Mouse (Mus musculus) Patski (cell line): ENCODE measurements around the gene Got1. TPM values are rescaled to one million over a fixed set of nuclear protein-coding genes. Genes with fewer than 3 reads are reported as not detected.
A peak's percentile ranks its signal among the peaks of the same experiment; 100 is the strongest.
"Not testable (repeated sequence)": the region's sequence is repeated elsewhere in the genome, so short reads cannot be mapped to it uniquely, and the experiment has no call there.

Experiments
- ATAC-seq: fragments of 100-300 bp; one replicate; pipeline ENCODE4 v1.8.0; 2021
- CTCF ChIA-PET: fragments of 350-600 bp; sonication (Branson Sonifier 250); formaldehyde crosslinking; loops from one replicate; lab custom pipeline; 2022; ENCODE audit warnings: inconsistent platforms; lab: Charles Lee
- POLR2A ChIA-PET: fragments of 350-600 bp; sonication (Branson Sonifier 250); formaldehyde crosslinking; loops from one replicate; lab custom pipeline; 2022; ENCODE audit warnings: antibody characterized with exemption, inconsistent platforms; lab: Charles Lee
- DNase-seq: peaks from one replicate; pipeline ENCODE4 v3.0.0-alpha.2; 2011; ENCODE audit warnings: low read depth, low spot score
- H3K27me3 ChIP-seq: fragments of 371-371 bp; one replicate; pipeline ENCODE4 v1.5.1; 2021
- CTCF ChIP-seq: fragments of 100-300 bp; IDR thresholded peaks from one replicate; pipeline ENCODE4 v1.5.1; 2021
- in situ Hi-C: fragments of 300-500 bp; cut with MboI; formaldehyde crosslinking; loops from 3 replicates; pipeline ENCODE4 v1.11.1; 2018; ENCODE audit warnings: low pct_unique_long_range_greater_than_20kb, mixed read lengths
- polyA plus RNA-seq: library from polyadenylated mRNA; unstranded; gene quantifications from one replicate; pipeline ENCODE4 v1.2.3, GENCODE M21; 2021

The Got1 gene
- polyA plus RNA-seq, 1 experiment from 2014 or later: 311 TPM

DNA sequence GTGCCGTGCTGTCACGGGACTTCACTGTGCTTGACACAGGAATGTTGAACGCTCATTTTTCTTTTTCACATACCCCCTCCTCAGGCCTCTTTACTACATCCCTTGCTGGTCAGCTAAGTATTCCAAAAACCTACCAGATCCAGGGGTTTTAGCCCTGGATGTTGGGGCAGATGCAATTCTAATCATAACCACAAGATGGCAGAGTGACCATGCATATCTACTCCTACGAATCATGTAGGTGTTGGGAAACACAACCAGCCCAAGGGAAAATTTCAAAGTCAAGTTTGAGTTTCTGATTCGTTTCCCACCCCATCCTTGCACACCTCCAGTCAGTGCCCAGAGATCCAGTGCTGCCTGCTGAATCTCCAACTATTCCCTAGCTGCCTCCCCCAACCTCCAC is 28.6 kb downstream of the Got1 start:
- POLR2A ChIA-PET: interaction anchor here (0.6 to 2.5 kb wide), 3 partner anchors 15 to 129 kb away, joined by 4 to 5 read pairs (median 5); no protein-coding TSS in a partner anchor
- DNase-seq (no peak), ATAC-seq (peak; percentile 27)
- CTCF ChIA-PET: interaction anchor here (0.8 to 2.2 kb wide), 11 partner anchors 9 to 139 kb away, joined by 3 to 18 read pairs (median 5); partner anchors contain the start of gene Got1
- H3K27me3 ChIP-seq: no peaks in the 10 kb centered on the region
- in situ Hi-C loops: loop anchor here (5.0 to 10.0 kb wide), 3 partner anchors 36 to 126 kb away; no protein-coding TSS in a partner anchor
- peak; percentile 91 for TF ChIP-seq CTCF

DNA sequence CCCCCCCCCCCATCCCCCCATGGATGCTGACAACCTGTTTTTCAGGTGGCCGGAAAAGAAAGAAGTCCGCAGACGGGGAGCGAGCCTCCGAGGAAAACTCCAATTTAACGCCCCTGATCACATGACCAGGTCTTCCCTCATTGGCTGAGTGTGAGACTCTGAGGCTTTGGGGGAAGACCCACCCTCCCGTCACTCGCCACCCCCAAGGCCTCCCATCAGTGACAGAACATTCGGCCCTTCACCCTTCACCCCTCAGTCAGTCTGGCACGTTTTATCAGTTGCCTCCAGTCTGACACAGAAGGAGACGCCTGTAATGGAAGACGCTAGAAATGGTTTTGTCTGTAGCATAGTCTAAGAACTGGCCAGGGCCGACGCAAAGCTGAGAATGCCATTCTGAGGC is 29.5 kb downstream of the Got1 start:
- in situ Hi-C loops: loop anchor here (5.0 to 10.0 kb wide), 3 partner anchors 37 to 127 kb away; no protein-coding TSS in a partner anchor
- ATAC-seq: no peak
- ChIA-PET POLR2A (interaction anchor here (0.8 to 2.5 kb wide), 2 partner anchors 16 to 130 kb away, joined by 5 read pairs; no protein-coding TSS in a partner anchor), CTCF (interaction anchor here (0.8 to 2.2 kb wide), 9 partner anchors 14 to 140 kb away, joined by 3 to 18 read pairs (median 5); partner anchors contain the start of gene Got1)
- DNase-seq: no peak
- no peaks in the 10 kb centered on the region for H3K27me3 ChIP-seq
- no peak for TF ChIP-seq CTCF

GRCm38 (mm10) chr19:43493878-43494277 is 30.5 kb downstream of the Got1 start:
- CTCF ChIA-PET: no interaction called here

DNA sequence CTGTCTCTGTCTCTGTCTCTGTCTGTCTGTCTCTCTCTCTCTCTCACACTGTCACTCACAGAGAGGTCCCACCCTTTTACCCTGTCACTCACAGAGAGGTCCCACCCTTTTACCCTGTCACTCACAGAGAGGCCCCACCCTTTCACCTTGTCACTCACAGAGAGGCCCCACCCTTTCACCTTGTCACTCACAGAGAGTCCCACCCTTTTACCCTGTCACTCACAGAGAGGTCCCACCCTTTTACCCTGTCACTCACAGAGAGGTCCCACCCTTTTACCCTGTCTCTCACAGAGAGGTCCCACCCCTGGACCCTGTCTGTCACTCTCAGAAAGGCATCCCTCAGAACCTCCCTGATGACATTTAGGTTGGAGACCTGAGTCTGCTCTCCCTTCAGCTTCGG is 31.1 kb downstream of the Got1 start:
- ATAC-seq, POLR2A ChIA-PET, H3K27me3 ChIP-seq, DNase-seq: not testable (repeated sequence)
- CTCF ChIA-PET: interaction anchor here (1.4 kb wide), 1 partner anchor 163 kb away, joined by 3 read pairs; no protein-coding TSS in a partner anchor
- in situ Hi-C loops: loop anchor here (10.0 kb wide), 1 partner anchor 81 kb away; no protein-coding TSS in a partner anchor

More at GRCm38 (mm10) chr19:43493878-43494277, 30.5 kb downstream of the Got1 start:
- POLR2A ChIA-PET: no interaction called here
- no peaks in the 10 kb centered on the region for H3K27me3 ChIP-seq
- in situ Hi-C loops: loop anchor here (10.0 kb wide), 1 partner anchor 81 kb away; no protein-coding TSS in a partner anchor
- DNase-seq: no peak
- ATAC-seq: no peak
- TF ChIP-seq CTCF: no peak

- peak; percentile 66 for TF ChIP-seq CTCF
- no peak for DNase-seq
- in situ Hi-C loops: no loop called here
- ChIA-PET CTCF (interaction anchor here (1.4 kb wide), 1 partner anchor 8 kb away, joined by 5 read pairs; no protein-coding TSS in a partner anchor), POLR2A (no interaction called here)
- no peak for ATAC-seq
- no peaks in the 10 kb centered on the region for H3K27me3 ChIP-seq
Observed at GRCm38 (mm10) chr19:43487429-43487828, 37.0 kb downstream of the Got1 start.

- CTCF ChIA-PET: interaction anchor here (1.4 kb wide), 1 partner anchor 8 kb away, joined by 3 read pairs; no protein-coding TSS in a partner anchor
- H3K27me3 ChIP-seq: no peaks in the 10 kb centered on the region
- ATAC-seq (no peak), DNase-seq (no peak)
- in situ Hi-C loops: no loop called here
- POLR2A ChIA-PET: no interaction called here
- TF ChIP-seq CTCF: no peak
Observed at GRCm38 (mm10) chr19:43480512-43480911, 43.9 kb downstream of the Got1 start.

GRCm38 (mm10) chr19:43479431-43479830 is 45.0 kb downstream of the Got1 start:
- no peak for TF ChIP-seq CTCF
- ChIA-PET CTCF (interaction anchor here (0.8 to 2.2 kb wide), 8 partner anchors 12 to 689 kb away, joined by 3 to 12 read pairs (median 4); partner anchors contain the start of gene Cnnm1), POLR2A (no interaction called here)
- in situ Hi-C loops: loop anchor here (5.0 kb wide), 1 partner anchor 687 kb away; no protein-coding TSS in a partner anchor
- ATAC-seq: no peak
- no peak for DNase-seq
- no peaks in the 10 kb centered on the region for H3K27me3 ChIP-seq

DNA sequence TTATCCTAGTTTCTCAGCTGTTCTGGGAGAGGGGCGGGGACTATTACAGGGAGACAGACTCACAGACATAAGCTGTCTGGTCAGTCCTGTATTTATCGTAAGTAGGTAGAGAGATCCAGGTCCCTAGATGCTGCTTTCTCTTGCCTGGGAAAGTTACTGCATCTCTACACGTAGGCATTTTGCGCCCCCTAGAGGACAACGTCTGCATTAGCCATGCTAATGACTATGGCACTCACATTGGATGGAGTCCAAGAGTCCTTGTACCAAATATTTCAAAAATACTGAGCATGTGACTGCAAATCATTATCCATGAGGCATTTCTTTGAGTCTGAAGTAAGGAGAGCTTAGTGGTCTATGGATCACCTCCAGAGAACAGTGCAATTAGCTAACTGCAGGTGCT is 45.5 kb downstream of the Got1 start:
- POLR2A ChIA-PET: no interaction called here
- in situ Hi-C loops: loop anchor here (5.0 kb wide), 1 partner anchor 687 kb away; no protein-coding TSS in a partner anchor
- peak; percentile 92 for TF ChIP-seq CTCF
- CTCF ChIA-PET: interaction anchor here (0.8 to 2.2 kb wide), 9 partner anchors 12 to 689 kb away, joined by 3 to 12 read pairs (median 4); partner anchors contain the start of gene Cnnm1
- H3K27me3 ChIP-seq: no peaks in the 10 kb centered on the region
- no peak for DNase-seq
- ATAC-seq: peak; percentile 28

GRCm38 (mm10) chr19:43477436-43477835 is 47.0 kb downstream of the Got1 start:
- H3K27me3 ChIP-seq: no peaks in the 10 kb centered on the region
- ChIA-PET CTCF (interaction anchor here (1.9 to 2.2 kb wide), 2 partner anchors 80 to 683 kb away, joined by 5 to 12 read pairs; no protein-coding TSS in a partner anchor), POLR2A (no interaction called here)
- ATAC-seq (no peak), DNase-seq (no peak)
- in situ Hi-C loops: loop anchor here (5.0 kb wide), 1 partner anchor 685 kb away; no protein-coding TSS in a partner anchor
- no peak for TF ChIP-seq CTCF

GRCm38 (mm10) chr19:43476063-43476462 is 48.3 kb downstream of the Got1 start:
- POLR2A ChIA-PET: interaction anchor here (0.7 kb wide), 1 partner anchor 723 kb away, joined by 4 read pairs; no protein-coding TSS in a partner anchor
- CTCF ChIA-PET: no interaction called here
- no peaks in the 10 kb centered on the region for H3K27me3 ChIP-seq
- TF ChIP-seq CTCF: no peak
- no peak for DNase-seq
- in situ Hi-C loops: loop anchor here (5.0 kb wide), 1 partner anchor 684 kb away; no protein-coding TSS in a partner anchor
- peak; percentile 64 for ATAC-seq

- no peak for DNase-seq
- CTCF ChIA-PET: no interaction called here
- ATAC-seq: peak; percentile 75
- no peaks in the 10 kb centered on the region for H3K27me3 ChIP-seq
- POLR2A ChIA-PET: interaction anchor here (0.5 to 0.7 kb wide), 2 partner anchors 722 to 1173 kb away, joined by 3 to 4 read pairs; no protein-coding TSS in a partner anchor
- in situ Hi-C loops: loop anchor here (5.0 kb wide), 1 partner anchor 683 kb away; no protein-coding TSS in a partner anchor
- TF ChIP-seq CTCF: no peak
Observed at GRCm38 (mm10) chr19:43475642-43476041, 48.8 kb downstream of the Got1 start.
